In the genomic region with DNA sequence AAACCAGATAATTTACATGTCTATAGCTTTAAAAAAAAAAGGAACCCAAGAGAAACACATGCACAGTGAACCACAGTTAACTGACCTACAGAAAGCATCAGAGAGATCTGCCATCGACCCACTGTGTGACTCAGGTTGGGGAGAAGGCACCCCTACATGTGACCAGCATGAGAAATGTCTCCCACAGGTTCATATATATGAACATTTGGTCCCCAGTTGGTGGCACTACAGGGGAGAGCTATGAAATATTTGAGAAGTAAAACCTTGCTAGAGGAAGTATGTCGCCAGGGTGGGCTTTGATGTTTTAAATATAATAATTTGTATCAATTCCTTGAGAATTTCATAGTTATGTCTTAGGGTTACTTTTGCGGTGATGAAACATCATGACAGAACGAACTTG, we compare ENCODE assay signal across 17 mouse cellular contexts.
"Had no signal": no experiment of that assay in that cellular context is flagged by ENCODE, and none has a peak within 500 bp of the region (broad histone marks: within the 10 kb centered on the region; RNA-seq: fewer than 3 reads in every experiment).

No protein-coding gene starts in this region.

- H3K9me3 ChIP-seq: neural tube, embryonic 12.5 days; stomach, embryonic 15.5 days had no signal

- H3K9ac ChIP-seq: liver, embryonic 14.5 days; lung, embryonic 14.5 days; midbrain, embryonic 13.5 days; neural tube, embryonic 12.5 days; stomach, embryonic 15.5 days had no signal

- H3K4me2 ChIP-seq: lung, embryonic 14.5 days; midbrain, embryonic 11.5 days; midbrain, embryonic 13.5 days; neural tube, embryonic 12.5 days; stomach, embryonic 15.5 days had no signal

- H3K27ac ChIP-seq: liver, embryonic 14.5 days; macrophage; midbrain, embryonic 13.5 days; neural tube, embryonic 12.5 days; stomach, embryonic 15.5 days; stomach, postnatal 0 days had no signal

- H3K4me1 ChIP-seq: neural tube, embryonic 12.5 days; stomach, embryonic 15.5 days had no signal

- DNase-seq: lung, adult 18-20 months; lung, embryonic 14.5 days; lung, postnatal 14 days; lung, postnatal 36 days; right cerebral cortex, postnatal 14 days; thymus, adult 2 months; thymus, postnatal 25 days; thymus, postnatal 4 days had no signal

- ATAC-seq: midbrain, embryonic 13.5 days; midbrain, embryonic 16.5 days had no signal

- H3K36me3 ChIP-seq: midbrain, embryonic 13.5 days; neural tube, embryonic 12.5 days; stomach, embryonic 15.5 days had no signal

- H3K4me3 ChIP-seq: megakaryocyte, embryonic 14.5 days; midbrain, embryonic 13.5 days; neural tube, embryonic 12.5 days; stomach, embryonic 15.5 days had no signal

- H3K27me3 ChIP-seq: megakaryocyte, embryonic 14.5 days; midbrain, embryonic 13.5 days; neural tube, embryonic 12.5 days; stomach, embryonic 15.5 days had no signal
